Mouse (Mus musculus) midbrain, embryonic 16.5 days (tissue): Measurements from ENCODE around the gene Asb1. TPM values are rescaled to one million over a fixed set of nuclear protein-coding genes. Genes with fewer than 3 reads are reported as not detected.

Experiments used
- ATAC-seq: fragments of 200-750 bp; cut with Nextera tagmentation; 2 replicates; pipeline ENCODE4 v1.8.0; 2017; ENCODE audit warnings: moderate TSS enrichment
- H3K27ac ChIP-seq: fragments of 300-500 bp; sonication (generic); 2 replicates; pipeline ENCODE4 v1.5.1; 2014; ENCODE audit warnings: mild to moderate bottlenecking, low read length, mixed read lengths
- H3K27me3 ChIP-seq: fragments of 300-500 bp; sonication (generic); 2 replicates; pipeline ENCODE4 v1.6.1; 2014; ENCODE audit warnings: low read depth, low read length, mixed read lengths; ENCODE audit not compliant: control insufficient read depth, insufficient read depth
- H3K36me3 ChIP-seq: fragments of 300-500 bp; sonication (generic); 2 replicates; pipeline ENCODE4 v1.6.1; 2014; ENCODE audit warnings: mild to moderate bottlenecking, low read length, moderate library complexity, mixed read lengths; ENCODE audit not compliant: control insufficient read depth, insufficient read depth
- H3K4me1 ChIP-seq: fragments of 300-500 bp; sonication (generic); 2 replicates; pipeline ENCODE4 v1.6.1; 2014; ENCODE audit warnings: mild to moderate bottlenecking, low read length, mixed read lengths; ENCODE audit not compliant: control insufficient read depth, insufficient read depth
- H3K4me2 ChIP-seq: fragments of 300-500 bp; sonication (generic); 2 replicates; pipeline ENCODE4 v1.6.1; 2014; ENCODE audit warnings: mild to moderate bottlenecking, low read length, mixed read lengths
- H3K4me3 ChIP-seq: fragments of 300-500 bp; sonication (generic); 2 replicates; pipeline ENCODE4 v1.5.1; 2014; ENCODE audit warnings: low read depth, mild to moderate bottlenecking, low read length, moderate library complexity, mixed read lengths
- H3K9ac ChIP-seq: fragments of 300-500 bp; sonication (generic); 2 replicates; pipeline ENCODE4 v1.6.1; 2014; ENCODE audit warnings: low read depth, low read length, mixed read lengths
- H3K9me3 ChIP-seq: fragments of 300-500 bp; sonication (generic); replicated peaks from 2 replicates; pipeline ENCODE4 v1.6.1; 2014; ENCODE audit warnings: mild to moderate bottlenecking, low read length, mixed read lengths; ENCODE audit not compliant: control insufficient read depth, poor library complexity, severe bottlenecking
- WGBS: fragments of 180-500 bp; shearing (Covaris S2); extraction: QIAGEN DNeasy Blood & Tissue Kit; methylation state at CpG from one replicate; pipeline ENCODE4 v1.1.7; 2014; 5-methylcytosine and 5-hydroxymethylcytosine counted together
- polyA plus RNA-seq: library from polyadenylated mRNA; unstranded; fragments of >200 nt; fragmentation: Nextera tagmentation; extraction: Ambion mirVana; gene quantifications from 2 replicates; pipeline ENCODE4 v1.2.1, GENCODE M21; 2015

Gene Asb1
- polyA plus RNA-seq, 1 experiment from 2014 or later: 11.0 TPM

DNA sequence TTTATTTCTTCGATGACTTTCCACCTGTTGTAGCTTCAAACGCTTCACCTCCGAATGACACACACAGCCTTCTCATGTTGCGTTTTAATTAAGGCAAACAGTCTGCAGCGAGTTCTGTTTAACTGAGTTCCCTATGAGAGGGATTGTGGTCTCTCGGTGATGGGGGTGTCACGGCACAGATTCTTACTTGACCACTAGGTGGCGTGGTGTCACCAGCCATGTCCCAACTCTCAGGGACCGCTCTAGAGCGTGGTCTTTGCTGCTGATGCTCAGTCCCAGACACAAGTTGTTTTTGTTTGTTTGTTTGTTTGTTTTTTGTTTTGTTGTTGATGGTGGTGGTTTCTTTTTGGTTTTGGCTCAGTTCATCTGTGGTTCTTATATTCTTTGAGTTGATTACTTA, 16.6 kb upstream of the Asb1 start:
- H3K27ac ChIP-seq: no peak overlapping the region
- 12% methylated on average over 10 of the region's 10 CpGs for WGBS
- H3K9me3 ChIP-seq: no peaks in the 10 kb centered on the region
- no peak overlapping the region for H3K4me2 ChIP-seq
- H3K4me1 ChIP-seq: no peaks in the 10 kb centered on the region
- H3K27me3 ChIP-seq: no peaks in the 10 kb centered on the region
- peak; percentile 68 for ATAC-seq
- peaks cover 31% of the 10 kb centered on the region for H3K36me3 ChIP-seq
- H3K4me3 ChIP-seq: no peak overlapping the region
- no peak overlapping the region for H3K9ac ChIP-seq

- Histone ChIP-seq H3K9me3 (no peaks in the 10 kb centered on the region), H3K36me3 (peaks cover 25% of the 10 kb centered on the region), H3K4me3 (no peak overlapping the region), H3K4me1 (no peaks in the 10 kb centered on the region), H3K27me3 (no peaks in the 10 kb centered on the region), H3K9ac (no peak overlapping the region), H3K4me2 (no peak overlapping the region), H3K27ac (no peak overlapping the region)
- no peak for ATAC-seq
- 76% methylated on average over 14 of the region's 14 CpGs for WGBS
Measured at GRCm38 (mm10) chr1:91525838-91526237, 14.5 kb upstream of the Asb1 start.

DNA sequence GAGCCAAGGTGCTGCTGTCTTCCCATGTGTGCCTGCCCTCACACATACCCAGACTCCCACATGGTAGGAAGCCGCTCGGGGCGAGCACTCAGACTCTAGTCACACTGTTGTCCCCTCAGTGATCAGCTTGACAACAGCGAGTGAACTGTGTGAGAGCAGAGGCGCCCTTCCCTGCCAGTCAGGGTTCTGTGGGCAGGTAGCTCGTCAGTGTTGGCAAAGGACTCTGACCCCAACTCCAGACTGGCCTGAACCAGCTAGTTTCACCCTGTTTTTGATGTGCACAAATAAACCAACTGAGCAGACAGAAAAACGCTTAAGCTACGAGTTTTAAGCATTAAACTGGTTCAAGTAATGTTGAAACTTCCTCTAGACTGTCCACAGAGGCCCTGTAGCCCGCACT, 10.2 kb upstream of the Asb1 start:
- 89% methylated on average over 9 of the region's 9 CpGs for WGBS

GRCm38 (mm10) chr1:91532243-91532642, 8.1 kb upstream of the Asb1 start:
- Histone ChIP-seq H3K36me3 (peaks cover 10% of the 10 kb centered on the region), H3K27me3 (peaks cover 6% of the 10 kb centered on the region; the same call in 1 of the 2 replicates), H3K27ac (no peak overlapping the region), H3K9ac (no peak overlapping the region), H3K4me3 (no peak overlapping the region), H3K4me1 (no peaks in the 10 kb centered on the region), H3K4me2 (no peak overlapping the region), H3K9me3 (no peaks in the 10 kb centered on the region)
- 93% methylated on average over 4 of the region's 4 CpGs for WGBS
- no peak for ATAC-seq

More for the DNA sequence above, 10.2 kb upstream of the Asb1 start:
- Histone ChIP-seq H3K4me3 (no peak overlapping the region), H3K9me3 (no peaks in the 10 kb centered on the region), H3K36me3 (peaks cover 13% of the 10 kb centered on the region), H3K27ac (no peak overlapping the region), H3K4me1 (no peaks in the 10 kb centered on the region), H3K4me2 (no peak overlapping the region), H3K27me3 (no peaks in the 10 kb centered on the region), H3K9ac (no peak overlapping the region)
- ATAC-seq: no peak

DNA sequence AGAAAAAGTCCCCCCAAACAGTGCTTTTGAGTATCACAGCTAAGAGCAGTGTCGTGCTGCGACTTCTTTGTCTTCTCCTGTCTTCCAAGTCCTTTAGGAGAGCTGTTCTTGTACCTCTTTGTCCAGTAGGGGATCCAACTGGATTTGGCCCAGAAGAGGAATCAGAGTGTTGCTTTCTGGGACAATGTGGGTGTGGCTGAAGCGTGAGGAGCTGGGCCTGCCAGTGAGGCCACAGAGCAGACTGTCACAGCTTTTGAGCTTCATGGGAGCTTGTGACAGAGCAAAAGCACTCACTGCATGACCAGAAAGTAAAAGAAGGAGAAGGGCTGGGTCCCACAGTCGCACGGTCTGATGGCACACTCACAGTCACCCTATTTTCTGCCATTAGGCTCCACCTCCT, 7.5 kb upstream of the Asb1 start:
- no peak for ATAC-seq
- Histone ChIP-seq H3K36me3 (peaks cover 4% of the 10 kb centered on the region), H3K27ac (no peak overlapping the region), H3K4me2 (no peak overlapping the region), H3K9me3 (no peaks in the 10 kb centered on the region), H3K4me3 (no peak overlapping the region), H3K27me3 (peaks cover 6% of the 10 kb centered on the region; the same call in 1 of the 2 replicates), H3K9ac (no peak overlapping the region), H3K4me1 (no peaks in the 10 kb centered on the region)
- WGBS: 88% methylated on average over 5 of the region's 5 CpGs

DNA sequence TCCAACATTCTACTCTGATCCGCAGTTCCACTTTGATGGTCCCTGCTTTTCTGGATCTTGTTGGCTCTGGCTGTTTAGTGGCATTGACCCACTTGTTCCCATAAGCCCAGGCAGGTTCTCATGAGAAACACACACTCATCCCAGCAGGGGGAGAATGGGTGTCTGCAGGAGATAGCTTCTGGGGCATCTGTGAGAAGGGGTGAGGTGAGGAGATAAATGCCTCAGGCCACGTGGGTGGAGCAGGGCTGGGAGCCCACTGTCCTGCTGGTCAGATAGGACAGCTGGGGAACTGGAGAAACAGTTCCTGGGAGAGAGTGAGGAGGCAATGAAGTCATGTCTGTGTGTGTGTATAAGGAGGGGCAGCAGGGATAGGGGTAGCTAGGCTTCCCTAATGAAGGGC, 6.9 kb upstream of the Asb1 start:
- Histone ChIP-seq H3K27ac (no peak overlapping the region), H3K4me2 (no peak overlapping the region), H3K9ac (no peak overlapping the region), H3K9me3 (no peaks in the 10 kb centered on the region), H3K27me3 (peaks cover 6% of the 10 kb centered on the region; the same call in 1 of the 2 replicates), H3K4me1 (no peaks in the 10 kb centered on the region), H3K4me3 (no peak overlapping the region), H3K36me3 (no peaks in the 10 kb centered on the region; the same call in 1 of the 2 replicates)
- ATAC-seq: no peak
- WGBS: 62% methylated on average over 2 of the region's 2 CpGs

DNA sequence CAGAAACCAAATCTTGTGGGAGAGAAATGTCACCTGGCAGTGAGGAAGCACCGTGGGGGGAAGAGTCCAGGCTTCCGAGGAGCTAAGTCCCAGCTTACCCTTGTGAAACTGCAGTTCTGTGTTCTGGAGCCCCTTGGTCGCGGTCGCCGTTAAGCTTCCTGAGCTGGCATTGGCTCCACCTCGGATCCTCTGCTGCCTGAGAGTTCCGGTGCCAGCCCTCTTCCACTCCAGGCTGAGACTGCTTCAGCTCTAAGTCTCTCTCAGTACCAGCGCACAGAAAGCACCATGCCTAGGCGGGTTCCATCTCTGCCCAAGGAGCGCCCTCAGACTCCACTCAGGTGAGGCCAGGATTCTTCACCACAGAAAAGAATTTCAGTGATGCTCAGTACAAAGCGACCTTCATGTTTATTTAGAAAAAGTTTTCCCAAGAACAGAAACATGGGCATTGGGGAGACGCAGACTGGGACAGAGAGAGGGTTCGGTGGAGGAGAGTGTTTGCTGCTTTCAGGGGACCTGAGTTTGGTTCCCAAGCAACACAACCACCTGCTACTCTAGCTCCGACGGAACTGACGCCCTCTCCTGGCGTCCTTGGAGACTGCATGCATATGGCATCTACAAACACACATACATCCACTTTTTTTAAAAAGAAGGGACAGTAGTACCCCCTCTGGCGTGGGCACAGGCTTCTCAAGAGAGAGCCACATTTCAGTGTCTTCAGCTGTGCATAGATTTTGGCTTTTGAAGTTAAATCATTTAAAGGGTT, 6.2 kb upstream of the Asb1 start:
- no peak for ATAC-seq
- 82% methylated on average over 19 of the region's 19 CpGs for WGBS
- no peaks in the 10 kb centered on the region; the same call in 1 of the 2 replicates for H3K36me3 ChIP-seq
- H3K4me2 ChIP-seq: no peak overlapping the region
- peaks cover 6% of the 10 kb centered on the region; the same call in 1 of the 2 replicates for H3K27me3 ChIP-seq
- H3K9me3 ChIP-seq: no peaks in the 10 kb centered on the region
- H3K4me3 ChIP-seq: no peak overlapping the region
- H3K4me1 ChIP-seq: no peaks in the 10 kb centered on the region
- H3K27ac ChIP-seq: no peak overlapping the region
- no peak overlapping the region for H3K9ac ChIP-seq

DNA sequence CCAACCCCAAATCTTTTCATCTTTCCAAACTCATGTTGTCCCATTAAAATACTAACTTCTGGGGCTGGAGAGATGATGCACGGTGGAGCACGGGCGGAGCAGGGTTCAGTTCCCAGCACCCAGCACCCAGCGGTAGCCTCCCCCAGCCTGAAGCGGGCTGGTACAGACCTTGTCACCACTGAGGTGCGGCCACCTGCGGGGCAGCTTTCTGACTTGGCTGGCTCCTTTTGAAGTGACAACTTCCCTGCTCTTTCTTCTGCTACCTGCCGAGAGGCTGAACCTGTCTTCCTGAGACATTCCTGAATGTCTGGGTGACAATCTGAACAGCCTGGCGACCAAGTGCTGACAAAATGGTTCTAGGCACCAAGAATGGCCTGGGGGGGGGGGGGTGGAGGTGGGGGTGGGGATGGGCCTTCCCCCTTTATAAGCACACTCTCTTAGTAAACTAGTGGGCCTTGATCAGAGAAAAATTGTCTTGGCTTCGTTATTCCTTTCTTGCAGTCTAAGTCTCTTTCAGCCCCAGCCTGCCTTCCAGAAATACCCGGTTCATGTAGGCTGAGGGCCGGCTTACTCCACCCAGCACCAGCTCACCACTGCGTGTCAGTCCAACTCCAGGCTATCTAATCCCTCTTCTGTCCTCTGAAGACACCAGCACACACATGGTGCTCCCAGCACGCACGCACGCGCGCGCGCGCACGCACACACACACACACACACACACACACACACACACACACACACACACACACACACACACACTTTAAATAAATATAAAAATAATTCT, 2.4 kb upstream of the Asb1 start:
- no peak for ATAC-seq
- H3K27me3 ChIP-seq: peaks cover 6% of the 10 kb centered on the region; the same call in 1 of the 2 replicates
- no peak overlapping the region for H3K9ac ChIP-seq
- H3K27ac ChIP-seq: no peak overlapping the region
- H3K9me3 ChIP-seq: no peaks in the 10 kb centered on the region
- H3K4me3 ChIP-seq: no peak overlapping the region
- H3K4me1 ChIP-seq: peaks cover 14% of the 10 kb centered on the region
- WGBS: 21% methylated on average over 22 of the region's 22 CpGs
- no peak overlapping the region for H3K4me2 ChIP-seq
- no peaks in the 10 kb centered on the region for H3K36me3 ChIP-seq

- 45% methylated on average over 1 of the region's 1 CpGs for WGBS
- no peak for ATAC-seq
Measured at GRCm38 (mm10) chr1:91538570-91538929, 1.8 kb upstream of the Asb1 start.

More at GRCm38 (mm10) chr1:91538570-91538929, 1.8 kb upstream of the Asb1 start:
- Histone ChIP-seq H3K4me2 (no peak overlapping the region), H3K4me3 (no peak overlapping the region), H3K9me3 (no peaks in the 10 kb centered on the region), H3K4me1 (peaks cover 16% of the 10 kb centered on the region), H3K9ac (no peak overlapping the region), H3K27me3 (peaks cover 6% of the 10 kb centered on the region; the same call in 1 of the 2 replicates), H3K36me3 (no peaks in the 10 kb centered on the region), H3K27ac (no peak overlapping the region)
